Mouse (Mus musculus) mesoderm, embryonic 11.5 days (tissue): ENCODE measurements around the gene Glud1.

Experiments
- DNase-seq: peaks from one replicate; pipeline ENCODE4 v3.0.0-alpha.2; 2012; ENCODE audit warnings: low read depth, low spot score

Glud1 gene

DNA sequence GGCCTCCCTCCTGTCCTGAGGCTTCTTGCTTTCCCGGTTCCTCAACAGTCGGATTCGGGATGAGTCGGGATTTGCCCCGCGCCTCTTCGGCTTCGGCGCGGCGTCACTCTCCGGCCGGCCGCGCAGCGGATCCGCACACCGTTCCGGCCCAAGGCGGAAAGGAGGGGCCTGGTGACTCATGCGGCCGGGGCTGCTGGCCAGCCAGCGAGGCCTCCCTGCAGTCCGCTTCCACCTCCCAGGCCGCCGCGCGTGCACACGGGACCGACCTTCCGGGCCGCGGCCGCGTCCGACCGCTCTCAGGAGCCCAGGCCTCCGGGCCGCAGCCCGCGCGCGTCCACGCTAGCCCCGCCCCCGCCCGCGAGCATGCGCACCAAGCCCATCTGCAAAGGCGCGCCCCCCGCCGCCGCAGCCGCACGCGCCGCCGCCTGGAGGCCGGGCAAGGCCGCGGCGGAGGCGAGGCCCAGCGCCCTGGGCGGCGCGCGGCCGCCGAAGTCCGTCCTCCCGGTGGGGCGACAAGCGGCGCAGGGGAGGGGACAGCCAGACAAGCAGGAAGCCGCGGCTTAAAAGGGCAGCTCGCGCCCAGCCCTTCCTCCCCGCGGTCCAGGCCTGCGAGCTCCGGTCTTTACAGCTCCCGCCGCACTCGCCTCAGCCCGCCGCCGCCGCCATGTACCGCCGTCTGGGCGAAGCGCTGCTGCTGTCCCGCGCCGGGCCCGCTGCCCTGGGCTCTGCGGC, at the start of gene Glud1, which contains the start of gene Shld2:
Gene Glud1, plus strand, starts transcription at position 494 of the 732 bp plus-strand sequence.
Gene Shld2, minus strand, starts transcription at position 260 of the 732 bp plus-strand sequence.
- DNase-seq, result peak; percentile 95

GRCm38 (mm10) chr14:34268046-34268445, 42.5 kb upstream of the Glud1 start:
- DNase-seq, result no peak

DNA sequence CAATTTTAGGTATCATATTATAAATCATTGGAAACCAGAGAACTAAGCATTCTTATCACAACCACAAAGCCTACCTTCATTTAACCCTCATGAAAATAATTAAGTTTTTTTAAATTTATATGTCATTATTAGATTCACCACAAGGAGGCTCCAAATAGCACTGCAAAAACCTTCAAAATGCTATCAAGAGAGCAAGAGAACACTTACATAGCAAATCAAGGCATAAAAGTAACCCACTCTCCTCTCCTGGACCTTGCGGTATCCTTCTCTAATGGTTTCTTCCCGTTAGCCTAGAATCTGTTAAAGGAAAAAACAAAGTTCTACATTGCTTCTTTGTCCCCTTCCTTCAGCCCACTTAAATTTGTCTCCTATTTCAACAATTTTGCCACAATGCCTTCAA, 37.2 kb upstream of the Glud1 start:
- DNase-seq, result peak; percentile 14

- DNase-seq, result no peak
Observed at GRCm38 (mm10) chr14:34274141-34274540, 36.4 kb upstream of the Glud1 start.

DNA sequence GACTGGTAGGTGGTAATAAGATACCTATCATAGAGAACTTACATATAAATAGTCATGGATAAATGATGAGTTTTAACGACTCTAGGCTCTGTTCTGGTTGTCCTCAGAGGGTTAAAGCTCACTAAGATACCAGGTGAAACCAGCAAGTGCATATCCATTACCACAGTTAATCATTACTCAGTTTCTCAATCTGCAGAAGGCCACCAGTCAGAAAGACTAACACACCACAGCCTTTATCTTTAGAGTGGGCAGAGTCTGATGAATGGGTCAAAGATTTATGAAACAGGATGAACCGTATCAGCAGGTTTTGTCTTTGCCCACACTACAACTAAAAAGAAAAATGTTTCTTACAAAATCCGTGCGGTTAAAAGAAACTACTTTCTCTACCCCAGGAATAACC, 35.3 kb upstream of the Glud1 start:
- no peak for DNase-seq

- no peak for DNase-seq
Observed at GRCm38 (mm10) chr14:34279726-34280125, 30.8 kb upstream of the Glud1 start.

GRCm38 (mm10) chr14:34280798-34281197, 29.7 kb upstream of the Glud1 start:
- DNase-seq, result no peak

- no peak for DNase-seq
Observed at GRCm38 (mm10) chr14:34281736-34282269, 28.7 kb upstream of the Glud1 start.

- DNase-seq, result no peak
Observed at GRCm38 (mm10) chr14:34288396-34288795, 22.1 kb upstream of the Glud1 start.

DNA sequence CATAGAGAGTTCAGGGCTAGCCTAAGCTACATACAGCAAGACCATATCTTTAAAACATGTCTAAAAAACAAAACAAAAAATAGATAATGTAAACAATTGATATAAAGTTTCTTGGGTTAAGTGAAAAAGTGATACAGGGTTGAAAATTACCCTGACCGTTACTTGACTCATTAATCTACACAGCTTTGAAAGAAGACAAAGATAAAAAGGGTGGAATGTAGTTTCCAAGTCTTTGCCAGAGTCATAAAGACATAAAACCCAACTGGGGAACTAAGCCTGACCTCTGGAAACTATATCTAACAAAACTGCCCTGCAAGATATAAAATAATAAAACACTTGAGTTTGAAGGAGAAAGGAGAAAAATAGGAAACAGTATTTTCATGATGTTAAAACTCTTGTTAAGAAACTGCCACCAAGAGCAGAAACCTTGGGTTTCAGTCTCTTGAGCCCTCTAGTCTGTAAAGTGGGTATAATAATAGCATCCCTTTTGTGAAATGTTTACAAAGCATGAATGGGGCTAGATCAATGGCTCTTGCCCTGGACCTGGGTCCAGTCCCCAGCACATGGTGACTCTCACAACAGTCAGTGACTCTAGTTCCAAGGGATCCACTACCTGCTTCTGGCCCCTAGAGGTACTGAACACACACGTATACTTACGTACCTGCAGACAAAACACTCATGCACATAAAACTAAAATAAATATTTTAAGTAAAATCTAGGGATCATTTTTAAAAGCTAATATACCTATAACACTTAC, 21.1 kb upstream of the Glud1 start:
- no peak for DNase-seq

GRCm38 (mm10) chr14:34290229-34290628, 20.3 kb upstream of the Glud1 start:
- DNase-seq, result no peak

DNA sequence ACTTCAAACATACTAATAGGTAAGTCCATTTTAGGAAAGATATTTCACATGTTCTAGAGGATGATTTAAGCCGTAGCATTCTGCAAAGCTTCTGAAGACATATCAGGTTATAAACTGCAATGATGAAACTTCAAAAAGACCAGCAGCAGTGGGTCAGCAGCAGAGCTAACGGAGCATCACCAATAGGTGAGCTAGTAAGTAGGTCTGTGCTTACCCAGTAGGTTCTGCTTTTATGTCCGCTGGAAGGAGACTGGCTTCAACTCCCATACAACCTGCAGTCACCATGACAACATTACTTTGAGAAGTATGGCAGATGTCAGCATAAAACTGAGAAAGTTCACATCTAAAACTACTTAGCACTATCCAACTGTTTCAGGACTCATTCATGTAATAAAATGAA, 16.9 kb upstream of the Glud1 start:
- no peak for DNase-seq

DNA sequence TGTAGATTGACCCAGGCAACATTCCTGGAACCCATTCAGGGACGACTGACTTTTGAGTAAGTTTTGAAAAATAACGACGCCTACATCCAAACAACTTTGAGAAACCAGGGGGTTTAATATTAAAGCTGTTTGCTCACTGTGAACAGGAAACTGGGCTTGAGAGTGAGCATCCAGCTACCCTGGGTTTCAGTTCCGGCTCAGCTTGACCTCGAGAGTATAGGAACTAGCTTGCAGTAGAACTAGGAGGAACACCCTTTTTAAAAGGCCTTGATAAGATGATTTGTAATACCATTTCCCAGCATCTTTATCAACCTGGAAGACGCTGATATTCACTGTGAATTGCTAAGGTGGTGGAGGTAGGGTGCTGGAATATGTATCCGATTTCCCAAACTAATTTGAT, 14.2 kb upstream of the Glud1 start:
- no peak for DNase-seq

DNA sequence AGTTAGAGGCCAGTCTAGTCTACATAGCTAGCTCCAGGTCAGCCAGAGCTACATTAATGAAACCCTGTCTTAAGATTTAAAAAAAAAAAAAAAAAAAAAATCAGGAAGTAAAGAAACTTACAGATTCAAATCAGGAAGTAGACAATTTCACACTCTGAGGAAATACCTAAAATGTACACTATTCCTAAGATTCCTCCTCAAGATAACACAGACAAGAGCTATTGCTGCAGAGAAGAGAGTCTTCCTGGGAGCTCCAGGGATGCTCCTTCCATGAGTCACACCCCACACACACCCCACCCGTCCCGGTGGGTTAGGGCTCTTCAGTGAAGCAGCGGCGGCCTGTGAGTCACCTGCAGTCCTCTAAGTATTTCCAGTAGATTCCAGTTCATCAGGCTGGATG, 13.5 kb upstream of the Glud1 start:
- no peak for DNase-seq

GRCm38 (mm10) chr14:34297634-34298033, 12.9 kb upstream of the Glud1 start:
- DNase-seq, result no peak

- DNase-seq, result no peak
Observed at GRCm38 (mm10) chr14:34298871-34299700, 11.4 kb upstream of the Glud1 start.

DNA sequence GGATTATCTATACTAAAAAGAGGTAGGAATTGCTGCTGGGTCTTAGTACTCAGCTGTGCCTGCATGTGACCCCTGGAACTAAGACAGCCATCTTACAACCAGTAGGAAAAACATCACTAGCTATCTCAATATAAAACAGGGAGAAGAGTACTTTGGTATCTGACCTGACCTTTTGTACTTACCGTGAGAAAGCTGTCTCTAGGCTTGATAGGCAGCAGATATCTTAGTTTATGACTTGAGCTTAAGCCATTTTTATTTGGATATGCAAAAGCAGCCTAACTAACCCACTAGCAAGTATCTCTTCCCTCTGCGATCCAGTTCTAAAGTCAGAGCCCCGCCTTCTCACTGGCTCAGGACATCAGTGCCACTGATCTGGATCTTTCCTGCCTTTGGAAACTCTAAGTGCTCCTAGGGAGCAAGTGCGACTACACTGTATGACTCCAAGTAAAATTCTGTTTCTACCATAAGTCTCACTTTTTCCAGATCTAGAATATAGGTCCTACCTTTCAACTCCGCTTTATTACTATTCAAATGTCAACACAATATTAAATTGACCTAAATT, 7.8 kb upstream of the Glud1 start:
- DNase-seq, result no peak

DNA sequence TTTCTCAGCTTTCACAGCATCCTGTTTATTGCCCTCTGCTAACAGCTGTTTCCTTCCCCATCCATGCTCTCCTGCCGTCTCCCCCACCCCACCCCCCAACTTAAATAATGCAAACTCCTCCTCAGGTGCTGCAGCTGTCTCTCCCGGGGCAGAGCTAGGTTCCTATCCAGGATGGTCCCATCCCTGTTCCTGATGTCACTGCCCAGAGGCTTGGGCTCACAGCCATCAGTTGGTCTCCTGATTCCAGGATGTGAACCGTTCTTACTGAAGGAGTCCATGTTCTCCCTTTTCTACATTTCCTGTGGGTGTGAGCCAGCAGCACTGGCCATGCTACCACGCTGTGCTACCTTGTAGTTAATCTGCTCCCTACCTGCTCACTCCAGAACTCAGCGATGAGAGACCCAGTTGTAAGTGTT, 7.3 kb upstream of the Glud1 start:
- DNase-seq, result no peak

GRCm38 (mm10) chr14:34309266-34309665, 1.3 kb upstream of the Glud1 start:
- DNase-seq, result no peak

DNA sequence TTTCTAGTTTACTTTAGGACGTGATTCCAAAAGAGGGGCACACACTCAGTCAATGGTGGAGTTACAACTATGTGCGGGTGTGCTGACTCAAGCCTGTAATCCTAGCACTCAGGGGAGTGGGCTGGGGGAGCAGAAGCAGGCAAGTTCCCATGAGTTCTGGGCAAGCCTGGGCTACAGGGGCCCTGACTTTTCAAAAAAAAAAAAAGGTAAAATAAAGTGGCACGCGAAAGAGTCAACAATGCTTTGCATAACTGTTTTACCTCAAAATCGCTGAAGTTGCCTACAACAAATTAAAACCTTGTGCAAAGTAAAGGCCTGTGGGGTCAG, 657 bp upstream of the Glud1 start:
- DNase-seq, result peak; percentile 10

DNA sequence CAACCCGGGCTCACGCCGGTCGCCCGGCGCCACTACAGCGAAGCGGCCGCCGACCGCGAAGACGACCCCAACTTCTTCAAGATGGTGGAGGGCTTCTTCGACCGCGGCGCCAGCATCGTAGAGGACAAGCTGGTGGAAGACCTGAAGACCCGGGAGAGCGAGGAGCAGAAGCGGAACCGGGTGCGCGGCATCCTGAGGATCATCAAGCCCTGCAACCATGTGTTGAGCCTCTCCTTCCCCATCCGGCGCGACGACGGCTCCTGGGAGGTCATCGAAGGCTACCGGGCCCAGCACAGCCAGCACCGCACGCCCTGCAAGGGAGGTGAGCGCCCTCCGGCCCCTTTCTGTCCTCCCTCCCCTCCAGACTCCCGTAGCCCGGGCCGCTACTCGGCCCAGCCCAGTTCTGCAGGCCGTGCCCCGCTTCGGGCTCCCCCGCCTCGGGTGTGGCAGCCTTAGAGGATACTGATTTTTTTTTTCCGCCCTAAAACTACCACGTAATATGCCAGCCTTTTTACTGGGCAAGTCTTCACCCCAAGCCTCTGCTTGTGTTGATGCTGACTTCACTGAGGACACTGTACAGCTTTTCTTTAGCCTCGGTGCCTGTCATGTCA, 599 bp downstream of the Glud1 start:
- peak; percentile 49 for DNase-seq
